Mouse (Mus musculus) stomach, embryonic 14.5 days (tissue): Measurements from ENCODE around the gene Tmem9b. TPM values are rescaled to one million over a fixed set of nuclear protein-coding genes. Genes with fewer than 3 reads are reported as not detected.

ENCODE experiments used
- ATAC-seq: fragments of 200-750 bp; cut with Nextera tagmentation; 2 replicates; pipeline ENCODE4 v1.8.0; 2017; ENCODE audit warnings: low read depth, moderate TSS enrichment; ENCODE audit not compliant: insufficient number of reproducible peaks, insufficient read depth, low FRiP score
- H3K27ac ChIP-seq: fragments of 300-500 bp; sonication (generic); 2 replicates; pipeline ENCODE4 v1.5.1; 2014; ENCODE audit warnings: mild to moderate bottlenecking, low read length, moderate library complexity, mixed read lengths
- H3K27me3 ChIP-seq: fragments of 300-500 bp; sonication (generic); 2 replicates; pipeline ENCODE4 v1.6.1; 2014; ENCODE audit warnings: low read length, control low read depth, mixed read lengths; ENCODE audit not compliant: control insufficient read depth, insufficient read depth
- H3K36me3 ChIP-seq: fragments of 300-500 bp; sonication (generic); 2 replicates; pipeline ENCODE4 v1.6.1; 2014; ENCODE audit warnings: mild to moderate bottlenecking, control low read depth, low read length, moderate library complexity, mixed read lengths; ENCODE audit not compliant: control insufficient read depth, insufficient read depth
- H3K4me1 ChIP-seq: fragments of 300-500 bp; sonication (generic); 2 replicates; pipeline ENCODE4 v1.6.1; 2014; ENCODE audit warnings: low read length, control low read depth, mixed read lengths; ENCODE audit not compliant: control insufficient read depth, insufficient read depth
- H3K4me2 ChIP-seq: fragments of 300-500 bp; sonication (generic); replicated peaks from 2 replicates; pipeline ENCODE4 v1.6.1; 2014; ENCODE audit warnings: low read depth, low read length, control low read depth
- H3K4me3 ChIP-seq: fragments of 300-500 bp; sonication (generic); 2 replicates; pipeline ENCODE4 v1.5.1; 2014; ENCODE audit warnings: low read depth, low read length, control low read depth
- H3K9ac ChIP-seq: fragments of 300-500 bp; sonication (generic); replicated peaks from 2 replicates; pipeline ENCODE4 v1.6.1; 2014; ENCODE audit warnings: low read depth, mild to moderate bottlenecking, control low read depth, low read length, moderate library complexity, mixed read lengths
- H3K9me3 ChIP-seq: fragments of 300-500 bp; sonication (generic); 2 replicates; pipeline ENCODE4 v1.6.1; 2016; ENCODE audit warnings: low read depth, low read length, control low read depth; ENCODE audit not compliant: control insufficient read depth
- WGBS: fragments of 180-500 bp; shearing (Covaris S2); extraction: QIAGEN DNeasy Blood & Tissue Kit; methylation state at CpG from one replicate; pipeline ENCODE4 v1.1.7; 2014; 5-methylcytosine and 5-hydroxymethylcytosine counted together
- polyA plus RNA-seq: library from polyadenylated mRNA; unstranded; fragments of >200 nt; fragmentation: Nextera tagmentation; extraction: Ambion mirVana; gene quantifications from 2 replicates; pipeline ENCODE4 v1.2.1, GENCODE M21; 2014

Gene Tmem9b
- polyA plus RNA-seq, 1 experiment from 2014 or later = 58.8 TPM

DNA sequence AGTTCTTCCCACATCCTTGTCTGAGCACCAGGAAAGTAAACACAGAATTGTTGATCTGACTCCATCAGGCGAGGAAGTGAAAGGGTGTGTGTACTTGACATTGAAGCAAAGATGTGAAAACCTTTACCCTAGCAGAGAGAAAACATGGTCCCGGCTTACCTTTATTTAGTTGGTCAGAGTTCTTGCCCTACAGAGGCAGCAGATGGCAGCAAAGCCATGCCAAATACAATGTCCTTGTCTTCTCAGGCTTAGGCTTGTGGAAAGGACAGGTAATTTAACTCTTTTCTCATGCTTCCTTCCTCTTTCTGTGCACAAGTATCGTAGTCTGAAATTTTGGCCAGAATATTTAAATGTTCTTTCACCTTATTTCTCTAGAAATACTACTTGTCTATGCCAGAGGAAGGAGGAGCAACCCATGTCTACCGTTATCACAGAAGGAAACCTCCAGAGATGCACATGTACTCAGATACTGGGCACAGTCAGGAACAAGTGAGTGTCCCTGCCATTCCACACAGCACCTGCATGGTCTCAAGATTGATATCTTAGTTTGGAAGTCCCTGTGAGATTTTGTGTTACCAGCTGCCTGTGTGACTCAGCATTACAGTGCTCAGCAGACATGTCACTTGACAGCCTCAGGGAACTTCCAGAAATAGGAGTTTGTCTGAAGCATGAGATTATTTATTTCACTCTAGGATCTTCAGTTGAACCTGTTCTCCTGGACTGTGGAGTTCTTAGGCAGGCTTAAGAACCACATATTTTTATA, 45.5 kb downstream of the Tmem9b start:
- H3K36me3 ChIP-seq = no peaks in the 10 kb centered on the region; the same call in 1 of the 2 replicates
- H3K9ac ChIP-seq = no peak overlapping the region
- no peak for ATAC-seq
- no peak overlapping the region for H3K4me3 ChIP-seq
- H3K27ac ChIP-seq = no peak overlapping the region
- no peaks in the 10 kb centered on the region for H3K9me3 ChIP-seq
- H3K4me1 ChIP-seq = peaks cover 9% of the 10 kb centered on the region; the same call in 1 of the 2 replicates
- WGBS = 35% methylated on average over 4 of the region's 4 CpGs
- no peaks in the 10 kb centered on the region for H3K27me3 ChIP-seq
- H3K4me2 ChIP-seq = no peak overlapping the region

DNA sequence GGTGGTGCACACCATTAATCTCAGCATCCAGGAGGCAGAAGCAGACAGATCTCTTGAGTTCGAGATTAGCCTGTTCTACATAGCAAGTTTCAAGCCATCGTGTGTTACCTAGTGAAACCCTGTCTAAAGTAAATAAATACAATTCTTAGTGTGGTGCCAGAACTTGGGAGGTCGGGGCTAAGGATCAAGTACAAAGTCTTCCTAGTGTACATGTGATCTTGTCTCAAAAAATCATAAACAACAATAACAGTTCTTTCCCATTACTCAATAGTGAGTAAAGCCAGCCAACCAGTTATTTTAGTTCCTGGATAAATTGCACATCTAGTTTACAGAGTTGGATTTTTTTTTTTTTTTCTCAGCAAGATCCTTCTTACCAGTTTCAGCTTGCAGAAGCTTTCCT, 48.2 kb downstream of the Tmem9b start:
- ATAC-seq = no peak
- H3K9ac ChIP-seq = no peak overlapping the region

DNA sequence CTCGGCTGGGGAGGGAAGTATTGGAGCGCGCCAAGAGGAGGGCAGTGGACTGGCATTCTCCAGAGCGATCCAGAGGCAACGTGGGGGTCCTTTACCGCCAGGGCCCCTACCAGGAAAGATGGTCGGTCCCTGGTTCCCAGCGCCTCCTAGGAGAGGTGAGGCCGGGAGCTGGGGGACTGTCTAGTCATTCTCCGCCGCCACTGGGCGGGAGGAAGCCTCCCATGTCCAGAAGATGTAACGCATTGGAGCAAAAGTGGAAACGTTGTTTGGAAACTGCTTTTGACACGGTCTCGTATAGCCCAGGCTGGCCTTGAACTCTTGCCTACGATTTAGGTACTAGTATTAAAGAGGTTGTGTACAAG, 48.7 kb downstream of the Tmem9b start:
- WGBS = 3% methylated on average over 17 of the region's 17 CpGs
- Histone ChIP-seq H3K27ac (peak overlapping the region; percentile 79), H3K4me1 (peaks cover 8% of the 10 kb centered on the region; the same call in 1 of the 2 replicates), H3K4me2 (peak overlapping the region; percentile 69), H3K9ac (peak overlapping the region; percentile 64), H3K36me3 (no peaks in the 10 kb centered on the region; the same call in 1 of the 2 replicates), H3K4me3 (peak overlapping the region; percentile 72), H3K9me3 (no peaks in the 10 kb centered on the region), H3K27me3 (no peaks in the 10 kb centered on the region)
- no peak for ATAC-seq

More for the DNA sequence above, 48.2 kb downstream of the Tmem9b start:
- no peaks in the 10 kb centered on the region; the same call in 1 of the 2 replicates for H3K36me3 ChIP-seq
- H3K27me3 ChIP-seq = no peaks in the 10 kb centered on the region
- WGBS = 47% methylated on average over 3 of the region's 3 CpGs
- H3K4me2 ChIP-seq = peak overlapping the region; percentile 69
- H3K4me3 ChIP-seq = peak overlapping the region; percentile 72
- no peak overlapping the region for H3K27ac ChIP-seq
- peaks cover 9% of the 10 kb centered on the region; the same call in 1 of the 2 replicates for H3K4me1 ChIP-seq
- H3K9me3 ChIP-seq = no peaks in the 10 kb centered on the region

DNA sequence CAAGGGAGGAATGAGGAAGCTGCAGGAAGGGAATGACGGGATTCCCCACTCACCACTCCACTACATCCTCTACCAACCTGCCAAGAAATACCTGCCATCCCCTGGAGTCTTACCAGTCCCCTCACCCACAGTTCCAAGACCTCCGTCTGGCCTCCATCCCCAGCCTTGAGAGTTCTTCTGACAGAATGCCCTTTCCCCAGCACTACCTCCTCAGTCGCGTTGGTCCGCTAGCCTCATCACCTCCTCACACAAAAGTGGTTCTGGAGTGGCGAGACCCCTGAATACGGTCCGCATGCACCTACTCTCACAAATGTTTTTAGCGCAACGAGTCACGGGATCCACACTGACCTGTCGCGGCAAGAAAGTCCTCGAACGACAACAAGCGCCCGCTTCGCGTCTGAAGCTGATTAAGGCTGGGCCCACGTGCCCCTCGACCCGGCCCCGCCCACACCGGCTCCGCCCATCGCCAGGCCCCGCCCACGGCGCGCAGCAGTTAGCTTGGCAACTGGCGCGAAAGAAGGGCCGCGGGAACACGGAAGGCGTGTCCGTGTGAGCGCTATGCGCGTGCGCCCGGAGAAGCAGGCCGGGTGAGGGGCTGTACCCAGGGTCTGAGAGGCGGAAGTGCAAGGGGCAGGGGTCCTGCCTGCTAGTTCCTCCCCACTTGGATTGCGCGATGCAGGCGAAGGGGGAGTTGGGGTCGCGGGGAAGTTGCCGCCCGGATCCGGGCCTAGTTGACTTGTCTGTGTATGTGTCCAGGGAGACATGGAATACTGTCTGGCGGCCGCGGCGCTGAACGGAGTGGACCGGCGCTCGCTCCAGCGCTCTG, 49.3 kb downstream of the Tmem9b start, which contains the start of the genes St5 and Akip1:
St5 (minus strand) TSS at position 416 of the 826 bp plus-strand sequence.
Akip1 (plus strand) TSS at position 501 of the 826 bp plus-strand sequence.
- Histone ChIP-seq H3K27me3 (no peaks in the 10 kb centered on the region), H3K4me1 (peaks cover 6% of the 10 kb centered on the region; the same call in 1 of the 2 replicates), H3K4me2 (peak within 1 kb of the TSS; percentile 69), H3K9me3 (no peaks in the 10 kb centered on the region), H3K9ac (peak within 1 kb of the TSS; percentile 64), H3K36me3 (no peaks in the 10 kb centered on the region), H3K4me3 (peak within 1 kb of the TSS; percentile 72), H3K27ac (peak within 1 kb of the TSS; percentile 79)
- peak; percentile 96 for ATAC-seq
- under 1% methylated on average over 61 of the region's 61 CpGs for WGBS

DNA sequence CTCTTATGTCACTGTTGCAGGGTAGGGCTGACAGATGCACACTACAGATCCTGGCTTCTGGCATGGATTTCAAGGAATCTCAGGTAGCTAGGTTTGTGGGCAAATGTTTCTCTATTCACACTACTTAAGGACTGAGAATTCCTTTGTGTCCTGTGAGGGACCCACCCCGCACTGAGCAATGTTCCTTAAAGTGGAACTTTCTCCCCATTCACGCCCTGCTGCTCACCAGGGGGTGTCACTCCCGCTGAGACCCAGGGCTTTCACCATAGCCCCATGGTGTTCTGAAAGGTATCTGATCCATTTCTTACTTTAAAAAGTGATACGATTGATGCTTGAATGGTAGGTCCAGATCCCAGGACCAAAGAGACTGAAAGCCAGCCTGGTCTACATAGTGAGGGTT, 50.0 kb downstream of the Tmem9b start:
- no peaks in the 10 kb centered on the region for H3K9me3 ChIP-seq
- no peak for ATAC-seq
- H3K4me2 ChIP-seq = peak overlapping the region; percentile 69
- H3K9ac ChIP-seq = no peak overlapping the region
- peak overlapping the region; percentile 72 for H3K4me3 ChIP-seq
- H3K27me3 ChIP-seq = no peaks in the 10 kb centered on the region
- no peaks in the 10 kb centered on the region for H3K36me3 ChIP-seq
- WGBS = 42% methylated on average over 4 of the region's 4 CpGs
- H3K4me1 ChIP-seq = peaks cover 6% of the 10 kb centered on the region; the same call in 1 of the 2 replicates
- H3K27ac ChIP-seq = no peak overlapping the region

DNA sequence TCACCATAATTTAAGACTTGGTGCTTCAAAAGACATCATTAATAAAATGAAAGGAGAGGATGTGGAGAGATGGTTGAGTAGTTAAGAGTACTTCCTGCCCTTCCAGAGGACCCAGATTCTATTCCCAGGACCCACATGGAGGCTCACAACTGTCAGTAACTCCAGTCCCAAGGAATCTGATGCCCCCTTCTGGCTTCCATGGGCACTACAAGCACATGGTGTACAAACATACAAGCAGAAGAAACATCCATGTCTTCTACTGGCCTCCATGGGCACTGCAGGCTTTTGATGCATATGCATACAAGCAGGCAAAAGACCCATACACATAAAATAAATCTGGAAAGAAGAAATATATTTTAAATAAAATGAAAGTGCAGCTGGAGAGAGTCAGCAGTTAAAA, 52.5 kb downstream of the Tmem9b start:
- Histone ChIP-seq H3K9ac (no peak overlapping the region), H3K4me3 (no peak overlapping the region), H3K4me1 (peaks cover 6% of the 10 kb centered on the region; the same call in 1 of the 2 replicates), H3K27me3 (no peaks in the 10 kb centered on the region), H3K27ac (no peak overlapping the region), H3K9me3 (no peaks in the 10 kb centered on the region), H3K4me2 (no peak overlapping the region), H3K36me3 (no peaks in the 10 kb centered on the region)
- ATAC-seq = no peak

DNA sequence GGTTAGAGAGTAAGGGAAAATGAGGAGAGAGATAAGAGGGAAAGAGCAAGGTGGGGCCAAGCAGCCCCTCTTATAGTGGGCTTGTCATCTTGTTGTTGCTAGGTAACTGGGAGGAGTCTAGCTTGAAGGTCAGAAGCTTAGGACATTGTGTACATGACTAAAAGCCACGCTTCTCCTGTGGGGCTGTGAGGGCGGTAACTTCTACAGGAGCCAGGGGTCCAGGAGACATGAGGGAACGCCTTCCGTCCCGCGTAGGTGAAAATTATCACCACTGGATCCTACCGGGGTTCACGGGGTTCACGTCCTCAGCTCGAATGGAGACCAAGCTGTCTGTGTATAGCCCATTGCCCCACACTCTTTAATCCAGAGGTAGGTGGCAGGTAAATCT, 57.3 kb downstream of the Tmem9b start:
- no peaks in the 10 kb centered on the region for H3K9me3 ChIP-seq
- no peak for ATAC-seq
- WGBS = 88% methylated on average over 10 of the region's 10 CpGs
- no peak overlapping the region for H3K9ac ChIP-seq
- no peaks in the 10 kb centered on the region for H3K4me1 ChIP-seq
- H3K27me3 ChIP-seq = no peaks in the 10 kb centered on the region
- no peak overlapping the region for H3K27ac ChIP-seq
- no peaks in the 10 kb centered on the region for H3K36me3 ChIP-seq
- H3K4me2 ChIP-seq = no peak overlapping the region
- H3K4me3 ChIP-seq = no peak overlapping the region

DNA sequence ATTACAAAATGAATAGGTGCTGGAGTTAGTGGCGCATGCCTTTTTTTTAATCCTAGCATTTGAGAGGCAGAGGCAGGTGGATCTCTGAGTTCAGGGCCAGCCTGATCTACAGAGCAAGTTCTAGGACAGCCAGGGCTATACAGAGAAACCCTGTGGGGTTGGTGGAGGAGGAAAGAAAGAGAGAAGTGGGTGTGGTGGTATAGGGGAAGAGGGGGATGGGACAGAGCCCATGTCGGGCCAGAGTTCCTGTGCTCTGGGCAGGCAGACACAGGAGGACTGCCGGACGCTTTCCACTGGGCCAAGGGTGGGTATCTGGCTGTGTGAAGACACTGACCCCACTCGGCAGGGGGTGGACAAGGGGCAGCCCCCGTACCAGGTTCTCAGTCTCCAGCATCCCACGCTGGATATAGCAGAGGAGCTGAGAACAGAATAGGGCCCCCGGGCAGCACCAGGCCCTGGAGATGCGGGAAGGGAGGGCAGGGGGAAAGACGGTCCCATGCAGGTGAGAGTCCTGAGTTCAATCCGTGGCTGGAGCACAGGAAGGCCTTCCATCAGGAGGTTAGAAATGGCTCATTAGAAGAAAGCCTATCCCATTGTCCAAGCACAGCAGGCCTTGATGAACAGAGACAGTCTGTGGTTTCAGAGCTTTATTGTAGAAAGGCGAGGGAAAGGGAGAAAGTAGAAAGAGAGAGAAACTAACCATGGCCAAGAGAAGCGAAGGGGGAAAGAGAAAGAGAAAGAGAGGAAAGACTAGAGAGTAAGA, 57.9 kb downstream of the Tmem9b start:
- Histone ChIP-seq H3K9me3 (no peaks in the 10 kb centered on the region), H3K27ac (no peak overlapping the region), H3K36me3 (no peaks in the 10 kb centered on the region), H3K4me1 (no peaks in the 10 kb centered on the region), H3K4me3 (no peak overlapping the region), H3K4me2 (no peak overlapping the region), H3K27me3 (no peaks in the 10 kb centered on the region), H3K9ac (no peak overlapping the region)
- no peak for ATAC-seq
- WGBS = 87% methylated on average over 13 of the region's 13 CpGs
